Mouse (Mus musculus) thymus, postnatal 4 days (tissue): ENCODE measurements around the gene Wnt5b.
A peak's percentile ranks its signal among the peaks of the same experiment; 100 is the strongest.

Source experiments
- DNase-seq: peaks from one replicate; pipeline ENCODE4 v3.0.0; 2021

Wnt5b gene

GRCm38 (mm10) chr6:119411511-119411910, 132.6 kb downstream of the Wnt5b start:
- no peak for DNase-seq

GRCm38 (mm10) chr6:119409766-119410165, 134.4 kb downstream of the Wnt5b start:
- no peak for DNase-seq

GRCm38 (mm10) chr6:119408582-119408981, 135.6 kb downstream of the Wnt5b start:
- DNase-seq, result peak; percentile 23

- no peak for DNase-seq
These were observed 136.3 kb downstream of the Wnt5b start for GRCm38 (mm10) chr6:119407818-119408217.

- no peak for DNase-seq
These were observed 137.6 kb downstream of the Wnt5b start for GRCm38 (mm10) chr6:119406528-119406927.

- DNase-seq, result no peak
These were observed 138.8 kb downstream of the Wnt5b start for GRCm38 (mm10) chr6:119405310-119405709.

GRCm38 (mm10) chr6:119404854-119405253, 139.3 kb downstream of the Wnt5b start:
- no peak for DNase-seq

- no peak for DNase-seq
These were observed 141.2 kb downstream of the Wnt5b start for GRCm38 (mm10) chr6:119402976-119403375.

- no peak for DNase-seq
These were observed 142.4 kb downstream of the Wnt5b start for GRCm38 (mm10) chr6:119401545-119402304.

GRCm38 (mm10) chr6:119400649-119401048, 143.5 kb downstream of the Wnt5b start:
- DNase-seq, result no peak

GRCm38 (mm10) chr6:119399371-119399770, 144.8 kb downstream of the Wnt5b start:
- DNase-seq, result no peak

GRCm38 (mm10) chr6:119396309-119396634, 147.9 kb downstream of the Wnt5b start:
- DNase-seq, result peak; percentile 69

- DNase-seq, result peak; percentile 39
These were observed 148.5 kb downstream of the Wnt5b start for GRCm38 (mm10) chr6:119395421-119396308.

- DNase-seq, result no peak
These were observed 151.3 kb downstream of the Wnt5b start for GRCm38 (mm10) chr6:119392836-119393235.

- no peak for DNase-seq
These were observed 153.4 kb downstream of the Wnt5b start for GRCm38 (mm10) chr6:119390728-119391127.

GRCm38 (mm10) chr6:119389089-119389488, 155.1 kb downstream of the Wnt5b start:
- DNase-seq, result no peak

- peak; percentile 97 for DNase-seq
These were observed 155.5 kb downstream of the Wnt5b start for GRCm38 (mm10) chr6:119388650-119389012.

- DNase-seq, result peak; percentile 56
These were observed 156.1 kb downstream of the Wnt5b start for GRCm38 (mm10) chr6:119387801-119388649.

GRCm38 (mm10) chr6:119386821-119387220, 157.3 kb downstream of the Wnt5b start:
- no peak for DNase-seq

- DNase-seq, result no peak
These were observed 157.7 kb downstream of the Wnt5b start for GRCm38 (mm10) chr6:119386421-119386820.

GRCm38 (mm10) chr6:119385668-119386067, 158.5 kb downstream of the Wnt5b start:
- DNase-seq, result no peak
